Mouse (Mus musculus): Measurements from ENCODE around the gene Idh2.

- TF ChIP-seq USF1 (IDR thresholded peaks at IDR 0.05; ENCODE audit: low read depth, low read length) (no peak), CTCF (IDR thresholded peaks at IDR 0.05 in 2 of 3, conservative IDR thresholded peaks at IDR 0.05 in 1 of 3; ENCODE audit: control insufficient read depth in 1 of 3, insufficient read depth in 1 of 3, low read depth in 2 of 3, low read length in 3 of 3, poor library complexity in 1 of 3, severe bottlenecking in 1 of 3) (no peak), EP300 (IDR thresholded peaks at IDR 0.05; ENCODE audit: low read depth in 1 of 2, low read length in 2 of 2) (no peak), POLR2A (IDR thresholded peaks at IDR 0.05; ENCODE audit: control insufficient read depth in 1 of 2, insufficient read depth in 1 of 2, low read depth in 1 of 2, low read length in 2 of 2, poor library complexity in 1 of 2) (no peak), MAX (IDR thresholded peaks at IDR 0.05; ENCODE audit: low read length) (no peak), TCF12 (IDR thresholded peaks at IDR 0.05; ENCODE audit: low read depth, low read length) (no peak), SIN3A (IDR thresholded peaks at IDR 0.05; ENCODE audit: low read length) (no peak), KAT2A (conservative IDR thresholded peaks at IDR 0.05; ENCODE audit: low read depth, low read length) (no peak), HCFC1 (IDR thresholded peaks at IDR 0.05; ENCODE audit: low read depth, low read length) (no peak), ZC3H11A (IDR thresholded peaks at IDR 0.05; ENCODE audit: low read depth, low read length) (no peak), POLR2AphosphoS2 (IDR thresholded peaks at IDR 0.05; ENCODE audit: low read length) (no peak), MAZ (IDR thresholded peaks at IDR 0.05; ENCODE audit: low read depth, low read length) (no peak)
Observed at GRCm38 (mm10) chr7:80119198-80119597, 4.0 kb upstream of the Idh2 start.
